Mouse (Mus musculus): ENCODE measurements around the gene Akt1s1. TPM values are rescaled to one million over a fixed set of nuclear protein-coding genes. Genes with fewer than 3 reads are reported as not detected.
"Not testable (repeated sequence)": the region's sequence is repeated elsewhere in the genome, so short reads cannot be mapped to it uniquely, and the experiment has no call there.

Akt1s1 gene
- polyA plus RNA-seq, 1 experiment from 2014 or later, result 32.0 TPM

GRCm38 (mm10) chr7:44871774-44872173, 23.0 kb downstream of the Akt1s1 start:
- peaks cover 62% of the 10 kb centered on the region for H3K4me1 ChIP-seq (replicated peaks)
- not testable (repeated sequence) for ATAC-seq (ENCODE audit: low read depth); H3K4me2 ChIP-seq; H3K4me3 ChIP-seq (replicated peaks); DNase-seq; H3K27ac ChIP-seq; H3K9ac ChIP-seq; H3K9me3 ChIP-seq (replicated peaks); H3K36me3 ChIP-seq; H3K27me3 ChIP-seq
- WGBS (ENCODE audit: insufficient replicate concordance), result 78% methylated on average over 2 of the region's 2 CpGs

GRCm38 (mm10) chr7:44877833-44878232, 29.0 kb downstream of the Akt1s1 start:
- Histone ChIP-seq H3K9ac (no peak overlapping the region), H3K4me3 (replicated peaks) (no peak overlapping the region), H3K4me2 (no peak overlapping the region), H3K27ac (no peak overlapping the region), H3K27me3 (no peaks in the 10 kb centered on the region), H3K36me3 (peaks cover 66% of the 10 kb centered on the region), H3K9me3 (replicated peaks) (no peaks in the 10 kb centered on the region), H3K4me1 (replicated peaks) (peaks cover 21% of the 10 kb centered on the region)
- ATAC-seq (ENCODE audit: low read depth) (no peak), DNase-seq (no peak)
- WGBS (ENCODE audit: insufficient replicate concordance), result 82% methylated on average over 14 of the region's 14 CpGs

- DNase-seq, result no peak
Measured at GRCm38 (mm10) chr7:44883036-44883435, 34.2 kb downstream of the Akt1s1 start.

GRCm38 (mm10) chr7:44884637-44885036, 35.8 kb downstream of the Akt1s1 start:
- H3K36me3 ChIP-seq, result peaks cover 84% of the 10 kb centered on the region
- H3K4me1 ChIP-seq (replicated peaks), result peaks cover 32% of the 10 kb centered on the region
- 90% methylated on average over 5 of the region's 5 CpGs for WGBS (ENCODE audit: insufficient replicate concordance)

More at GRCm38 (mm10) chr7:44883036-44883435, 34.2 kb downstream of the Akt1s1 start:
- Histone ChIP-seq H3K9ac (no peak overlapping the region), H3K36me3 (peaks cover 86% of the 10 kb centered on the region), H3K27ac (no peak overlapping the region), H3K4me1 (replicated peaks) (peaks cover 16% of the 10 kb centered on the region), H3K9me3 (replicated peaks) (no peaks in the 10 kb centered on the region), H3K27me3 (no peaks in the 10 kb centered on the region), H3K4me2 (no peak overlapping the region), H3K4me3 (replicated peaks) (no peak overlapping the region)
- ATAC-seq (ENCODE audit: low read depth), result no peak
- 88% methylated on average over 3 of the region's 3 CpGs for WGBS (ENCODE audit: insufficient replicate concordance)

GRCm38 (mm10) chr7:44886964-44887363, 38.2 kb downstream of the Akt1s1 start:
- peaks cover 50% of the 10 kb centered on the region for H3K4me1 ChIP-seq (replicated peaks)
- 74% methylated on average over 7 of the region's 7 CpGs for WGBS (ENCODE audit: insufficient replicate concordance)
- H3K27me3 ChIP-seq, result no peaks in the 10 kb centered on the region
- DNase-seq (no peak), ATAC-seq (ENCODE audit: low read depth) (no peak)
- H3K36me3 ChIP-seq, result peaks cover 68% of the 10 kb centered on the region
- H3K9ac ChIP-seq, result no peak overlapping the region
- no peak overlapping the region for H3K27ac ChIP-seq
- no peak overlapping the region for H3K4me2 ChIP-seq
- no peak overlapping the region for H3K4me3 ChIP-seq (replicated peaks)
- H3K9me3 ChIP-seq (replicated peaks), result no peaks in the 10 kb centered on the region

More at GRCm38 (mm10) chr7:44884637-44885036, 35.8 kb downstream of the Akt1s1 start:
- Histone ChIP-seq H3K9me3 (replicated peaks) (no peaks in the 10 kb centered on the region), H3K9ac (no peak overlapping the region), H3K27me3 (no peaks in the 10 kb centered on the region), H3K4me3 (replicated peaks) (no peak overlapping the region), H3K27ac (no peak overlapping the region), H3K4me2 (no peak overlapping the region)
- no peak for ATAC-seq (ENCODE audit: low read depth)
- no peak for DNase-seq

GRCm38 (mm10) chr7:44888256-44889105, 39.7 kb downstream of the Akt1s1 start:
- Histone ChIP-seq H3K9me3 (replicated peaks) (no peaks in the 10 kb centered on the region), H3K36me3 (peaks cover 53% of the 10 kb centered on the region), H3K27ac (peak overlapping the region; percentile 43; the same call in 1 of the 2 replicates), H3K27me3 (no peaks in the 10 kb centered on the region), H3K9ac (no peak overlapping the region), H3K4me1 (replicated peaks) (peaks cover 58% of the 10 kb centered on the region), H3K4me2 (no peak overlapping the region), H3K4me3 (replicated peaks) (no peak overlapping the region)
- WGBS (ENCODE audit: insufficient replicate concordance), result 72% methylated on average over 13 of the region's 13 CpGs
- ATAC-seq (ENCODE audit: low read depth), result no peak
- DNase-seq, result no peak

- no peak for ATAC-seq (ENCODE audit: low read depth)
- 0 out of 2 replicates have a peak overlapping the region, but pooled peaks have one; percentile 89 for H3K9ac ChIP-seq
- 75% methylated on average over 7 of the region's 7 CpGs for WGBS (ENCODE audit: insufficient replicate concordance)
- H3K36me3 ChIP-seq, result peaks cover 38% of the 10 kb centered on the region
- H3K9me3 ChIP-seq (replicated peaks), result no peaks in the 10 kb centered on the region
- H3K27ac ChIP-seq, result peak overlapping the region; percentile 39; the same call in 1 of the 2 replicates
- peak overlapping the region; percentile 86; the same call in 1 of the 2 replicates for H3K4me3 ChIP-seq (replicated peaks)
- H3K4me1 ChIP-seq (replicated peaks), result peaks cover 65% of the 10 kb centered on the region
- H3K27me3 ChIP-seq, result no peaks in the 10 kb centered on the region
- peak overlapping the region; percentile 90 for H3K4me2 ChIP-seq
- DNase-seq, result no peak
Measured at GRCm38 (mm10) chr7:44890180-44890579, 41.4 kb downstream of the Akt1s1 start.

GRCm38 (mm10) chr7:44890737-44891136, 41.9 kb downstream of the Akt1s1 start:
- Histone ChIP-seq H3K27ac (peak overlapping the region; percentile 29), H3K4me1 (replicated peaks) (peaks cover 70% of the 10 kb centered on the region), H3K27me3 (no peaks in the 10 kb centered on the region), H3K36me3 (peaks cover 33% of the 10 kb centered on the region), H3K4me2 (peak overlapping the region; percentile 90), H3K9ac (peak overlapping the region; percentile 89), H3K4me3 (replicated peaks) (peak overlapping the region; percentile 86), H3K9me3 (replicated peaks) (no peaks in the 10 kb centered on the region)
- 73% methylated on average over 4 of the region's 4 CpGs for WGBS (ENCODE audit: insufficient replicate concordance)
- DNase-seq (no peak), ATAC-seq (ENCODE audit: low read depth) (no peak)

- H3K27ac ChIP-seq, result peak overlapping the region; percentile 91
- peak overlapping the region; percentile 86 for H3K4me3 ChIP-seq (replicated peaks)
- peaks cover 72% of the 10 kb centered on the region for H3K4me1 ChIP-seq (replicated peaks)
- ATAC-seq (ENCODE audit: low read depth) (no peak), DNase-seq (no peak)
- H3K36me3 ChIP-seq, result peaks cover 25% of the 10 kb centered on the region
- WGBS (ENCODE audit: insufficient replicate concordance), result 15% methylated on average over 6 of the region's 6 CpGs
- peak overlapping the region; percentile 90 for H3K4me2 ChIP-seq
- no peaks in the 10 kb centered on the region for H3K9me3 ChIP-seq (replicated peaks)
- H3K9ac ChIP-seq, result peak overlapping the region; percentile 89
- no peaks in the 10 kb centered on the region for H3K27me3 ChIP-seq
Measured at GRCm38 (mm10) chr7:44891611-44892010, 42.8 kb downstream of the Akt1s1 start.

GRCm38 (mm10) chr7:44892276-44892921, 43.6 kb downstream of the Akt1s1 start, which contains the start of gene Med25:
Gene Med25, minus strand, starts transcription at chr7:44892712.
- peak within 1 kb of the TSS; percentile 86 for H3K4me3 ChIP-seq (replicated peaks)
- under 1% methylated on average over 56 of the region's 56 CpGs for WGBS (ENCODE audit: insufficient replicate concordance)
- DNase-seq (peak; percentile 83), ATAC-seq (ENCODE audit: low read depth) (peak; percentile 75)
- H3K4me2 ChIP-seq, result peak within 1 kb of the TSS; percentile 90
- H3K4me1 ChIP-seq (replicated peaks), result peaks cover 75% of the 10 kb centered on the region
- H3K27ac ChIP-seq, result peak within 1 kb of the TSS; percentile 91
- peaks cover 21% of the 10 kb centered on the region for H3K36me3 ChIP-seq
- H3K9me3 ChIP-seq (replicated peaks), result no peaks in the 10 kb centered on the region
- no peaks in the 10 kb centered on the region for H3K27me3 ChIP-seq
- peak within 1 kb of the TSS; percentile 89 for H3K9ac ChIP-seq

- no peaks in the 10 kb centered on the region for H3K27me3 ChIP-seq
- no peak for DNase-seq
- peak overlapping the region; percentile 90 for H3K4me2 ChIP-seq
- H3K9ac ChIP-seq, result no peak overlapping the region
- no peaks in the 10 kb centered on the region for H3K9me3 ChIP-seq (replicated peaks)
- ATAC-seq (ENCODE audit: low read depth), result no peak
- 44% methylated on average over 8 of the region's 8 CpGs for WGBS (ENCODE audit: insufficient replicate concordance)
- peaks cover 20% of the 10 kb centered on the region for H3K36me3 ChIP-seq
- H3K27ac ChIP-seq, result peak overlapping the region; percentile 50
- H3K4me3 ChIP-seq (replicated peaks), result peak overlapping the region; percentile 86
- peaks cover 76% of the 10 kb centered on the region for H3K4me1 ChIP-seq (replicated peaks)
Measured at GRCm38 (mm10) chr7:44893197-44893596, 44.4 kb downstream of the Akt1s1 start.
